Mouse (Mus musculus): ENCODE results near the gene Myh3. TPM values are rescaled to one million over a fixed set of nuclear protein-coding genes. Genes with fewer than 3 reads are reported as not detected.

Gene Myh3
- polyA plus RNA-seq, 1 experiment from 2014 or later: 0.14 TPM

- H3K9ac ChIP-seq (ENCODE audit: low read depth, low read length): no peak overlapping the region
- WGBS: 94% methylated on average over 3 of the region's 3 CpGs
- ATAC-seq: no peak
These were observed 10.4 kb upstream of the Myh3 start for GRCm38 (mm10) chr11:67067741-67068140.

GRCm38 (mm10) chr11:67072615-67073130 lies 5.4 kb upstream of the Myh3 start:
- Histone ChIP-seq H3K4me1 (ENCODE audit: control insufficient read depth, insufficient read depth, low read length) (no peaks in the 10 kb centered on the region), H3K27ac (ENCODE audit: low read length) (no peak overlapping the region), H3K27me3 (ENCODE audit: control insufficient read depth, insufficient read depth, low read depth, low read length) (no peaks in the 10 kb centered on the region), H3K9ac (ENCODE audit: low read depth, low read length) (no peak overlapping the region), H3K4me2 (ENCODE audit: low read length) (no peak overlapping the region), H3K4me3 (ENCODE audit: low read depth, low read length) (no peak overlapping the region), H3K9me3 (replicated peaks; ENCODE audit: control insufficient read depth, low read length, poor library complexity, severe bottlenecking) (no peaks in the 10 kb centered on the region), H3K36me3 (ENCODE audit: control insufficient read depth, insufficient read depth, low read length) (no peaks in the 10 kb centered on the region)
- no peak for ATAC-seq
- WGBS: 65% methylated on average over 15 of the region's 15 CpGs

More at GRCm38 (mm10) chr11:67067741-67068140, 10.4 kb upstream of the Myh3 start:
- peaks cover 28% of the 10 kb centered on the region for H3K36me3 ChIP-seq (ENCODE audit: control insufficient read depth, insufficient read depth, low read length)
- H3K27me3 ChIP-seq (ENCODE audit: control insufficient read depth, insufficient read depth, low read depth, low read length): no peaks in the 10 kb centered on the region
- no peaks in the 10 kb centered on the region for H3K4me1 ChIP-seq (ENCODE audit: control insufficient read depth, insufficient read depth, low read length)
- H3K4me3 ChIP-seq (ENCODE audit: low read depth, low read length): no peak overlapping the region
- no peak overlapping the region for H3K27ac ChIP-seq (ENCODE audit: low read length)
- H3K9me3 ChIP-seq (replicated peaks; ENCODE audit: control insufficient read depth, low read length, poor library complexity, severe bottlenecking): no peaks in the 10 kb centered on the region
- H3K4me2 ChIP-seq (ENCODE audit: low read length): no peak overlapping the region

- Histone ChIP-seq H3K36me3 (ENCODE audit: control insufficient read depth, insufficient read depth, low read length) (no peaks in the 10 kb centered on the region), H3K4me3 (ENCODE audit: low read depth, low read length) (no peak overlapping the region), H3K4me1 (ENCODE audit: control insufficient read depth, insufficient read depth, low read length) (peaks cover under 1% of the 10 kb centered on the region; the same call in 1 of the 2 replicates), H3K27ac (ENCODE audit: low read length) (no peak overlapping the region), H3K9ac (ENCODE audit: low read depth, low read length) (no peak overlapping the region), H3K9me3 (replicated peaks; ENCODE audit: control insufficient read depth, low read length, poor library complexity, severe bottlenecking) (no peaks in the 10 kb centered on the region), H3K4me2 (ENCODE audit: low read length) (no peak overlapping the region), H3K27me3 (ENCODE audit: control insufficient read depth, insufficient read depth, low read depth, low read length) (no peaks in the 10 kb centered on the region)
- WGBS: 27% methylated on average over 3 of the region's 3 CpGs
- no peak for ATAC-seq
These were observed 3.1 kb upstream of the Myh3 start for GRCm38 (mm10) chr11:67075036-67075435.

- no peak overlapping the region for H3K27ac ChIP-seq (ENCODE audit: low read length)
- H3K4me1 ChIP-seq (ENCODE audit: control insufficient read depth, insufficient read depth, low read length): peaks cover 2% of the 10 kb centered on the region; the same call in 1 of the 2 replicates
- no peak overlapping the region for H3K4me2 ChIP-seq (ENCODE audit: low read length)
- H3K27me3 ChIP-seq (ENCODE audit: control insufficient read depth, insufficient read depth, low read depth, low read length): no peaks in the 10 kb centered on the region
- H3K9me3 ChIP-seq (replicated peaks; ENCODE audit: control insufficient read depth, low read length, poor library complexity, severe bottlenecking): no peaks in the 10 kb centered on the region
- 93% methylated on average over 5 of the region's 5 CpGs for WGBS
- ATAC-seq: no peak
- H3K36me3 ChIP-seq (ENCODE audit: control insufficient read depth, insufficient read depth, low read length): no peaks in the 10 kb centered on the region
- no peak overlapping the region for H3K9ac ChIP-seq (ENCODE audit: low read depth, low read length)
- H3K4me3 ChIP-seq (ENCODE audit: low read depth, low read length): no peak overlapping the region
These were observed 1.3 kb upstream of the Myh3 start for GRCm38 (mm10) chr11:67076781-67077180.

- H3K27ac ChIP-seq (ENCODE audit: low read length): no peak overlapping the region
- no peak for ATAC-seq
- no peak overlapping the region for H3K4me2 ChIP-seq (ENCODE audit: low read length)
- H3K9me3 ChIP-seq (replicated peaks; ENCODE audit: control insufficient read depth, low read length, poor library complexity, severe bottlenecking): no peaks in the 10 kb centered on the region
- H3K4me3 ChIP-seq (ENCODE audit: low read depth, low read length): no peak overlapping the region
- H3K9ac ChIP-seq (ENCODE audit: low read depth, low read length): no peak overlapping the region
- no peaks in the 10 kb centered on the region for H3K27me3 ChIP-seq (ENCODE audit: control insufficient read depth, insufficient read depth, low read depth, low read length)
- H3K36me3 ChIP-seq (ENCODE audit: control insufficient read depth, insufficient read depth, low read length): no peaks in the 10 kb centered on the region
- H3K4me1 ChIP-seq (ENCODE audit: control insufficient read depth, insufficient read depth, low read length): peaks cover 2% of the 10 kb centered on the region; the same call in 1 of the 2 replicates
- 44% methylated on average over 3 of the region's 3 CpGs for WGBS
These were observed 665 bp upstream of the Myh3 start for GRCm38 (mm10) chr11:67077435-67077834.

GRCm38 (mm10) chr11:67078888-67079287 lies 788 bp downstream of the Myh3 start:
- 81% methylated on average over 6 of the region's 6 CpGs for WGBS
- Histone ChIP-seq H3K4me1 (ENCODE audit: control insufficient read depth, insufficient read depth, low read length) (peaks cover 2% of the 10 kb centered on the region; the same call in 1 of the 2 replicates), H3K4me3 (ENCODE audit: low read depth, low read length) (no peak overlapping the region), H3K36me3 (ENCODE audit: control insufficient read depth, insufficient read depth, low read length) (no peaks in the 10 kb centered on the region), H3K9ac (ENCODE audit: low read depth, low read length) (no peak overlapping the region), H3K27me3 (ENCODE audit: control insufficient read depth, insufficient read depth, low read depth, low read length) (peaks cover 2% of the 10 kb centered on the region; the same call in 1 of the 2 replicates), H3K4me2 (ENCODE audit: low read length) (no peak overlapping the region), H3K27ac (ENCODE audit: low read length) (no peak overlapping the region), H3K9me3 (replicated peaks; ENCODE audit: control insufficient read depth, low read length, poor library complexity, severe bottlenecking) (no peaks in the 10 kb centered on the region)
- no peak for ATAC-seq

GRCm38 (mm10) chr11:67079740-67080139 lies 1.6 kb downstream of the Myh3 start:
- H3K27me3 ChIP-seq (ENCODE audit: control insufficient read depth, insufficient read depth, low read depth, low read length): peaks cover 6% of the 10 kb centered on the region
- H3K4me1 ChIP-seq (ENCODE audit: control insufficient read depth, insufficient read depth, low read length): peaks cover 2% of the 10 kb centered on the region; the same call in 1 of the 2 replicates
- H3K4me2 ChIP-seq (ENCODE audit: low read length): no peak overlapping the region
- no peaks in the 10 kb centered on the region for H3K36me3 ChIP-seq (ENCODE audit: control insufficient read depth, insufficient read depth, low read length)
- H3K27ac ChIP-seq (ENCODE audit: low read length): no peak overlapping the region
- 44% methylated on average over 11 of the region's 11 CpGs for WGBS
- no peak overlapping the region for H3K9ac ChIP-seq (ENCODE audit: low read depth, low read length)
- no peak for ATAC-seq
- no peak overlapping the region for H3K4me3 ChIP-seq (ENCODE audit: low read depth, low read length)
- H3K9me3 ChIP-seq (replicated peaks; ENCODE audit: control insufficient read depth, low read length, poor library complexity, severe bottlenecking): no peaks in the 10 kb centered on the region

- peak; percentile 14; the same call in 1 of the 2 replicates for ATAC-seq
- WGBS: 4% methylated on average over 3 of the region's 3 CpGs
- no peak overlapping the region for H3K4me3 ChIP-seq (ENCODE audit: low read depth, low read length)
- peaks cover 7% of the 10 kb centered on the region for H3K27me3 ChIP-seq (ENCODE audit: control insufficient read depth, insufficient read depth, low read depth, low read length)
- H3K36me3 ChIP-seq (ENCODE audit: control insufficient read depth, insufficient read depth, low read length): no peaks in the 10 kb centered on the region
- no peak overlapping the region for H3K27ac ChIP-seq (ENCODE audit: low read length)
- H3K4me2 ChIP-seq (ENCODE audit: low read length): no peak overlapping the region
- H3K4me1 ChIP-seq (ENCODE audit: control insufficient read depth, insufficient read depth, low read length): peaks cover 2% of the 10 kb centered on the region; the same call in 1 of the 2 replicates
- no peak overlapping the region for H3K9ac ChIP-seq (ENCODE audit: low read depth, low read length)
- H3K9me3 ChIP-seq (replicated peaks; ENCODE audit: control insufficient read depth, low read length, poor library complexity, severe bottlenecking): no peaks in the 10 kb centered on the region
These were observed 2.1 kb downstream of the Myh3 start for GRCm38 (mm10) chr11:67080168-67080567.

- no peaks in the 10 kb centered on the region for H3K36me3 ChIP-seq (ENCODE audit: control insufficient read depth, insufficient read depth, low read length)
- 6% methylated on average over 11 of the region's 11 CpGs for WGBS
- no peak for ATAC-seq
- peaks cover 7% of the 10 kb centered on the region for H3K27me3 ChIP-seq (ENCODE audit: control insufficient read depth, insufficient read depth, low read depth, low read length)
- no peak overlapping the region for H3K4me2 ChIP-seq (ENCODE audit: low read length)
- peaks cover 2% of the 10 kb centered on the region; the same call in 1 of the 2 replicates for H3K4me1 ChIP-seq (ENCODE audit: control insufficient read depth, insufficient read depth, low read length)
- no peaks in the 10 kb centered on the region for H3K9me3 ChIP-seq (replicated peaks; ENCODE audit: control insufficient read depth, low read length, poor library complexity, severe bottlenecking)
- H3K27ac ChIP-seq (ENCODE audit: low read length): no peak overlapping the region
- H3K9ac ChIP-seq (ENCODE audit: low read depth, low read length): no peak overlapping the region
- no peak overlapping the region for H3K4me3 ChIP-seq (ENCODE audit: low read depth, low read length)
These were observed 3.1 kb downstream of the Myh3 start for GRCm38 (mm10) chr11:67081125-67081649.
